Mouse (Mus musculus) CH12.LX (cell line): ENCODE results near the gene Ppm1m. TPM values are rescaled to one million over a fixed set of nuclear protein-coding genes. Genes with fewer than 3 reads are reported as not detected.

Experiments used
- DNase-seq: peaks from one replicate; pipeline ENCODE4 v3.0.0-alpha.2; 2013; ENCODE audit errors: extremely low read depth
- H3K27ac ChIP-seq: 2 replicates; pipeline ENCODE4 v1.5.1; 2012; ENCODE audit warnings: low read depth, mild to moderate bottlenecking, control low read depth, moderate library complexity; ENCODE audit not compliant: insufficient read depth
- H3K27me3 ChIP-seq: replicated peaks from 2 replicates; pipeline ENCODE3; 2012; ENCODE audit warnings: inconsistent platforms
- H3K36me3 ChIP-seq, 2 experiments: replicated peaks in 1 of 2; 2 replicates each; pipeline versions ENCODE3 to v1.6.1; 2012; ENCODE audit warnings: inconsistent platforms in 1 of 2, low read length in 1 of 2, mild to moderate bottlenecking in 1 of 2, mixed read lengths in 1 of 2, moderate library complexity in 1 of 2; ENCODE audit not compliant: control insufficient read depth in 1 of 2, insufficient read depth in 1 of 2
- H3K4me1 ChIP-seq, 2 experiments: 2 replicates each; pipeline ENCODE4 v1.6.1; 2012; ENCODE audit warnings: inconsistent platforms in 1 of 2, moderate library complexity in 1 of 2; ENCODE audit not compliant: insufficient read depth in 2 of 2, control insufficient read depth in 1 of 2
- H3K4me2 ChIP-seq: 2 replicates; pipeline ENCODE4 v1.6.1; 2012; ENCODE audit warnings: low read depth, mild to moderate bottlenecking, control low read depth; ENCODE audit not compliant: poor library complexity, insufficient read depth, severe bottlenecking
- H3K4me3 ChIP-seq, 3 experiments: fragments of 150-350 bp in 1 of 3; sonication (generic) in 1 of 3; replicated peaks in 1 of 3; 2 replicates each; pipeline versions ENCODE3 to v1.5.1; 2011 to 2012; ENCODE audit warnings: low read depth in 2 of 3, low read length in 2 of 3, mild to moderate bottlenecking in 2 of 3, moderate library complexity in 2 of 3, control low read depth in 1 of 3, improper control_type of control experiment in 1 of 3, inconsistent platforms in 1 of 3, mixed read lengths in 1 of 3; ENCODE audit not compliant: poor library complexity in 1 of 3
- H3K79me2 ChIP-seq: replicated peaks from 2 replicates; pipeline ENCODE4 v1.6.1; 2012; ENCODE audit warnings: mild to moderate bottlenecking, moderate library complexity; ENCODE audit not compliant: control insufficient read depth, poor library complexity, insufficient read depth, severe bottlenecking; ENCODE audit errors: extremely low read depth
- H3K9ac ChIP-seq: 2 replicates; pipeline ENCODE4 v1.6.1; 2012; ENCODE audit warnings: low read depth, mild to moderate bottlenecking, control low read depth, moderate library complexity; ENCODE audit not compliant: insufficient read depth
- H3K9me3 ChIP-seq: replicated peaks from 2 replicates; pipeline ENCODE3; 2012; ENCODE audit warnings: low read length, inconsistent platforms, mixed read lengths
- BHLHE40 ChIP-seq: IDR thresholded peaks from 2 replicates; pipeline ENCODE4 v1.6.1; 2011; ENCODE audit warnings: mild to moderate bottlenecking, low read depth, low read length, improper control_type of control experiment
- CHD1 ChIP-seq: IDR thresholded peaks from 2 replicates; pipeline ENCODE4 v1.6.1; 2012; ENCODE audit warnings: low read depth, low read length, improper control_type of control experiment, inconsistent platforms
- CHD2 ChIP-seq: IDR thresholded peaks from 2 replicates; pipeline ENCODE4 v1.6.1; 2011; ENCODE audit warnings: low read length, improper control_type of control experiment
- CTCF ChIP-seq, 2 experiments: IDR thresholded peaks in 1 of 2; conservative IDR thresholded peaks in 1 of 2; 2 replicates each; pipeline ENCODE4 v1.5.1; 2011 to 2012; ENCODE audit warnings: low read depth in 2 of 2, low read length in 2 of 2, improper control_type of control experiment in 1 of 2, inconsistent platforms in 1 of 2, mild to moderate bottlenecking in 1 of 2, moderate library complexity in 1 of 2
- E2F4 ChIP-seq: IDR thresholded peaks from 2 replicates; pipeline ENCODE4 v1.6.1; 2011; ENCODE audit warnings: low read depth, low read length, improper control_type of control experiment; ENCODE audit not compliant: insufficient replicate concordance
- ELF1 ChIP-seq: IDR thresholded peaks from 2 replicates; pipeline ENCODE4 v1.6.1; 2014; ENCODE audit warnings: low read depth, mild to moderate bottlenecking, inconsistent platforms, low read length, improper control_type of control experiment
- EP300 ChIP-seq: IDR thresholded peaks from 2 replicates; pipeline ENCODE4 v1.6.1; 2011; ENCODE audit warnings: low read length, improper control_type of control experiment
- ETS1 ChIP-seq: conservative IDR thresholded peaks from 2 replicates; pipeline ENCODE4 v1.6.1; 2012; ENCODE audit warnings: low read depth, mild to moderate bottlenecking, inconsistent platforms, low read length, improper control_type of control experiment, moderate library complexity
- GABPA ChIP-seq: IDR thresholded peaks from 2 replicates; pipeline ENCODE4 v1.6.1; 2012; ENCODE audit warnings: low read depth, low read length, improper control_type of control experiment, inconsistent platforms; ENCODE audit not compliant: insufficient replicate concordance
- HCFC1 ChIP-seq: IDR thresholded peaks from 2 replicates; pipeline ENCODE4 v1.6.1; 2012; ENCODE audit warnings: low read depth, mild to moderate bottlenecking, inconsistent platforms, low read length, improper control_type of control experiment
- IRF4 ChIP-seq: IDR thresholded peaks from 2 replicates; pipeline ENCODE4 v1.6.1; 2014; ENCODE audit warnings: low read depth, mild to moderate bottlenecking, inconsistent platforms, low read length, improper control_type of control experiment
- JUN ChIP-seq: IDR thresholded peaks from 2 replicates; pipeline ENCODE4 v1.6.1; 2011; ENCODE audit warnings: low read depth, mild to moderate bottlenecking, low read length, improper control_type of control experiment, moderate library complexity; ENCODE audit not compliant: insufficient read depth
- JUND ChIP-seq: conservative IDR thresholded peaks from 2 replicates; pipeline ENCODE4 v1.6.1; 2011; ENCODE audit warnings: low read depth, low read length, improper control_type of control experiment
- KAT2A ChIP-seq: IDR thresholded peaks from 2 replicates; pipeline ENCODE4 v1.6.1; 2012; ENCODE audit warnings: low read length, improper control_type of control experiment, inconsistent platforms; ENCODE audit not compliant: insufficient replicate concordance
- MAFK ChIP-seq: IDR thresholded peaks from 2 replicates; pipeline ENCODE4 v1.6.1; 2011; ENCODE audit warnings: low read length, improper control_type of control experiment; ENCODE audit not compliant: insufficient replicate concordance
- MAX ChIP-seq: IDR thresholded peaks from 2 replicates; pipeline ENCODE4 v1.6.1; 2011; ENCODE audit warnings: low read length, improper control_type of control experiment
- MAZ ChIP-seq: IDR thresholded peaks from 2 replicates; pipeline ENCODE4 v1.6.1; 2012; ENCODE audit warnings: low read depth, mild to moderate bottlenecking, inconsistent platforms, low read length, improper control_type of control experiment, moderate library complexity
- MEF2A ChIP-seq: IDR thresholded peaks from 2 replicates; pipeline ENCODE4 v1.6.1; 2014; ENCODE audit warnings: low read depth, mild to moderate bottlenecking, inconsistent platforms, low read length, improper control_type of control experiment, borderline replicate concordance
- MXI1 ChIP-seq: IDR thresholded peaks from 2 replicates; pipeline ENCODE4 v1.6.1; 2011; ENCODE audit warnings: mild to moderate bottlenecking, low read depth, low read length, improper control_type of control experiment
- MYC ChIP-seq: IDR thresholded peaks from 2 replicates; pipeline ENCODE4 v1.6.1; 2011; ENCODE audit warnings: low read depth, mild to moderate bottlenecking, improper control_type of control experiment, low read length
- NELFE ChIP-seq: IDR thresholded peaks from 2 replicates; pipeline ENCODE4 v1.6.1; 2011; ENCODE audit warnings: low read depth, low read length, improper control_type of control experiment
- NRF1 ChIP-seq: IDR thresholded peaks from 2 replicates; pipeline ENCODE4 v1.6.1; 2014; ENCODE audit warnings: low read depth, mild to moderate bottlenecking, inconsistent platforms, low read length, improper control_type of control experiment, moderate library complexity
- PAX5 ChIP-seq: IDR thresholded peaks from 2 replicates; pipeline ENCODE4 v1.6.1; 2012; ENCODE audit warnings: low read length, inconsistent platforms, mixed read lengths
- POLR2A ChIP-seq: IDR thresholded peaks from 2 replicates; pipeline ENCODE4 v1.6.1; 2011; ENCODE audit warnings: low read depth, mild to moderate bottlenecking, improper control_type of control experiment, low read length
- POLR2AphosphoS2 ChIP-seq: IDR thresholded peaks from 2 replicates; pipeline ENCODE4 v1.6.1; 2011; ENCODE audit warnings: low read depth, low read length, improper control_type of control experiment
- RAD21 ChIP-seq: IDR thresholded peaks from 2 replicates; pipeline ENCODE4 v1.6.1; 2011; ENCODE audit warnings: low read depth, mild to moderate bottlenecking, low read length, improper control_type of control experiment, moderate library complexity
- RCOR1 ChIP-seq: conservative IDR thresholded peaks from 2 replicates; pipeline ENCODE4 v1.6.1; 2012; ENCODE audit warnings: low read depth, mild to moderate bottlenecking, inconsistent platforms, low read length, improper control_type of control experiment
- SIN3A ChIP-seq: IDR thresholded peaks from 2 replicates; pipeline ENCODE4 v1.6.1; 2012; ENCODE audit warnings: low read length, improper control_type of control experiment, inconsistent platforms
- SMC3 ChIP-seq: IDR thresholded peaks from 2 replicates; pipeline ENCODE4 v1.6.1; 2011; ENCODE audit warnings: low read depth, low read length, improper control_type of control experiment
- TBP ChIP-seq: conservative IDR thresholded peaks from 2 replicates; pipeline ENCODE4 v1.6.1; 2011; ENCODE audit warnings: low read depth, low read length, improper control_type of control experiment
- TCF12 ChIP-seq: IDR thresholded peaks from 2 replicates; pipeline ENCODE4 v1.6.1; 2014; ENCODE audit warnings: low read depth, mild to moderate bottlenecking, inconsistent platforms, low read length, improper control_type of control experiment
- UBTF ChIP-seq: IDR thresholded peaks from 2 replicates; pipeline ENCODE4 v1.6.1; 2012; ENCODE audit warnings: low read depth, mild to moderate bottlenecking, inconsistent platforms, low read length, improper control_type of control experiment, moderate library complexity
- USF1 ChIP-seq: IDR thresholded peaks from 2 replicates; pipeline ENCODE4 v1.6.1; 2014; ENCODE audit warnings: low read depth, mild to moderate bottlenecking, inconsistent platforms, low read length, improper control_type of control experiment
- USF2 ChIP-seq: conservative IDR thresholded peaks from 2 replicates; pipeline ENCODE4 v1.6.1; 2011; ENCODE audit warnings: low read depth, low read length, improper control_type of control experiment
- ZC3H11A ChIP-seq: IDR thresholded peaks from 2 replicates; pipeline ENCODE4 v1.6.1; 2012; ENCODE audit warnings: low read depth, mild to moderate bottlenecking, inconsistent platforms, low read length, improper control_type of control experiment
- ZKSCAN1 ChIP-seq: IDR thresholded peaks from 2 replicates; pipeline ENCODE4 v1.6.1; 2012; ENCODE audit warnings: low read depth, inconsistent platforms, low read length, improper control_type of control experiment, borderline replicate concordance
- ZMIZ1 ChIP-seq: IDR thresholded peaks from 2 replicates; pipeline ENCODE4 v1.6.1; 2012; ENCODE audit warnings: low read depth, mild to moderate bottlenecking, inconsistent platforms, low read length, improper control_type of control experiment
- ZNF384 ChIP-seq: IDR thresholded peaks from 2 replicates; pipeline ENCODE4 v1.6.1; 2012; ENCODE audit warnings: low read depth, low read length, improper control_type of control experiment, inconsistent platforms
- dilution Hi-C: fragments of 300-500 bp; cut with MboI; formaldehyde crosslinking; loops from 2 replicates; pipeline ENCODE4 v1.14.3; 2020; ENCODE audit warnings: low sequenced_read_pairs; ENCODE audit not compliant: extremely low pct_unique_long_range_greater_than_20kb, extremely low pct_ligation_motif_present
- in situ Hi-C: fragments of 300-500 bp; cut with MboI; formaldehyde crosslinking; loops from 3 replicates; pipeline ENCODE4 v1.14.3; 2019; ENCODE audit warnings: low sequenced_read_pairs, low pct_ligation_motif_present, low pct_unique_long_range_greater_than_20kb, mixed read lengths
- polyA plus RNA-seq: library from polyadenylated mRNA; unstranded; fragments of >175 nt; gene quantifications from 2 replicates; pipeline ENCODE4 v1.2.1, GENCODE M21; 2012; ENCODE audit warnings: low read depth; ENCODE audit not compliant: insufficient read length
- total RNA-seq, 2 experiments: library from RNA; depleted of rRNA; stranded (reverse); fragments of 300-350 nt in 1 of 2; fragments of >200 nt in 1 of 2; gene quantifications; 2 replicates each; pipeline ENCODE4 v1.2.3; 2012 to 2014

Ppm1m gene
- total RNA-seq (2012; rRNA removed) (86.0 and 103 TPM in 2 replicates), total RNA-seq (2014; rRNA removed) (54.7 and 60.1 TPM in 2 replicates), polyA plus RNA-seq (99.8 and 111 TPM in 2 replicates)

DNA sequence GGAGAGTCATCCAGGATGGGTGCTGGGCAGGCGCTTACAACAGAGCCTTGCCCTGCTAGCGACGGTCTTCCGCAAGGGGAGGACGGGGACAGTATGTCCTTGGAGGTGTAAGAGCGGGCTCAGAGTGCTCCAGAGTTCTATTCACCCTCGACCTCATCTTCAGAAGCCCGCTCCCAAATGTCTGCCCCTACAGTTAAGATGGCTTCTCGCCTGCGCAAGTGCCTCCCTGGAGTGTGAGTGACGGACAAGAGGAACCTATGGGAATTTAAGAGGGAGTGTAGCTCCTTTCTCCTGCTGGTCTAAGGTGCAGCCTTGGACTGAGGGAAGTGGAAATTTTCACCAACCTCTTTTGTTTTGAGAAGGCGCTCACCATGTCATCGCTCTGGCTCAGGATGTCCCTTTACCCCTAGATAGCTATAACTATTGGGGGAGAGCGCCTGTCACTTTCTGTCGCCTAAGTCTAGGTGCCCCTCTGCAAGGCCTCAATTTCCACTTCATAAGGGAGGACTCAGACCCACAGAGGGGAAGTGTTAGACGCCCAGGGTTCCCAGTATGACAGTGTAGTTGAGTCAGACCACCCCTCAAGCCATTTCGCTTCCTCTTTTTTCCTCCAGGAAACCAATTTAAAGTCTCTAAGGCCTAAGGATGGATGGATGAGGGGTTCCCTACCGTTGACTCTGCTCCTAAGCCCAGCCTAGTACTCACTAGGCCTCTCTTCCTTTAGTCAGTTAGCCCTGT, at the start of gene Ppm1m:
Gene Ppm1m, minus strand, starts transcription at position 212 of the 738 bp plus-strand sequence.
- H3K9ac ChIP-seq = peak within 1 kb of the TSS; percentile 83
- DNase-seq = peak; percentile 94
- H3K4me1 ChIP-seq = peaks cover 30 to 74% of the 10 kb centered on the region in 2 experiments
- in situ Hi-C loops = no loop called here
- peaks cover 21 to 37% of the 10 kb centered on the region in 2 experiments for H3K36me3 ChIP-seq
- dilution Hi-C loops = no loop called here
- peak within 1 kb of the TSS; percentile 71 to 86 (median 72) for H3K4me3 ChIP-seq
- H3K27me3 ChIP-seq = no peaks in the 10 kb centered on the region
- no peaks in the 10 kb centered on the region for H3K9me3 ChIP-seq
- peak within 1 kb of the TSS; percentile 89 for H3K4me2 ChIP-seq
- TF ChIP-seq TBP = 0 out of 2 replicates have a peak, but pooled peaks have one; percentile 54
- TF ChIP-seq JUND = peak; percentile 94
- TF ChIP-seq CTCF (conservative IDR thresholded peaks at IDR 0.05 in 1 of 2, IDR thresholded peaks at IDR 0.05 in 1 of 2; ENCODE audit: low read depth in 2 of 2, low read length in 2 of 2) = no peak
- no peak; the same call in 1 of the 2 replicates for TF ChIP-seq RAD21
- no peak for TF ChIP-seq ZC3H11A
- peak; percentile 57 for TF ChIP-seq HCFC1
- TF ChIP-seq UBTF = 0 out of 2 replicates have a peak, but pooled peaks have one; percentile 55
- peak; percentile 99 for TF ChIP-seq IRF4
- 0 out of 2 replicates have a peak, but pooled peaks have one; percentile 4 for TF ChIP-seq SMC3
- no peak for TF ChIP-seq POLR2AphosphoS2
- peak; percentile 36; the same call in 1 of the 2 replicates for TF ChIP-seq NELFE
- TF ChIP-seq E2F4 = no peak
- TF ChIP-seq CHD2 = peak; percentile 93
- peak; percentile 90 for TF ChIP-seq MEF2A
- TF ChIP-seq ZMIZ1 = 0 out of 2 replicates have a peak, but pooled peaks have one; percentile 4
- TF ChIP-seq USF1 = no peak
- no peak for TF ChIP-seq ZKSCAN1
- peak; percentile 93 for TF ChIP-seq JUN
- peak; percentile 76 for TF ChIP-seq BHLHE40
- no peak for TF ChIP-seq MAX
- TF ChIP-seq GABPA = no peak
- 0 out of 2 replicates have a peak, but pooled peaks have one; percentile 46 for TF ChIP-seq KAT2A
- no peak for TF ChIP-seq USF2
- peak; percentile 43; the same call in 1 of the 2 replicates for TF ChIP-seq CHD1
- TF ChIP-seq TCF12 = peak; percentile 92
- TF ChIP-seq MAZ = peak; percentile 80
- peak; percentile 91 for TF ChIP-seq ETS1
- no peak for TF ChIP-seq PAX5
- TF ChIP-seq EP300 = peak; percentile 100
- no peak for TF ChIP-seq MXI1
- no peak; the same call in 1 of the 2 replicates for TF ChIP-seq POLR2A
- TF ChIP-seq SIN3A = peak; percentile 71
- TF ChIP-seq MYC = 0 out of 2 replicates have a peak, but pooled peaks have one; percentile 32
- TF ChIP-seq ELF1 = no peak; the same call in 1 of the 2 replicates
- TF ChIP-seq MAFK = peak; percentile 73
- TF ChIP-seq NRF1 = peak; percentile 55; the same call in 1 of the 2 replicates
- TF ChIP-seq ZNF384 = no peak
- peak; percentile 97 for TF ChIP-seq RCOR1
- peak within 1 kb of the TSS; percentile 85 for H3K27ac ChIP-seq
- peaks cover 19% of the 10 kb centered on the region for H3K79me2 ChIP-seq
